Mouse (Mus musculus): ENCODE data around the gene Ap2a1.

Ap2a1 gene

DNA sequence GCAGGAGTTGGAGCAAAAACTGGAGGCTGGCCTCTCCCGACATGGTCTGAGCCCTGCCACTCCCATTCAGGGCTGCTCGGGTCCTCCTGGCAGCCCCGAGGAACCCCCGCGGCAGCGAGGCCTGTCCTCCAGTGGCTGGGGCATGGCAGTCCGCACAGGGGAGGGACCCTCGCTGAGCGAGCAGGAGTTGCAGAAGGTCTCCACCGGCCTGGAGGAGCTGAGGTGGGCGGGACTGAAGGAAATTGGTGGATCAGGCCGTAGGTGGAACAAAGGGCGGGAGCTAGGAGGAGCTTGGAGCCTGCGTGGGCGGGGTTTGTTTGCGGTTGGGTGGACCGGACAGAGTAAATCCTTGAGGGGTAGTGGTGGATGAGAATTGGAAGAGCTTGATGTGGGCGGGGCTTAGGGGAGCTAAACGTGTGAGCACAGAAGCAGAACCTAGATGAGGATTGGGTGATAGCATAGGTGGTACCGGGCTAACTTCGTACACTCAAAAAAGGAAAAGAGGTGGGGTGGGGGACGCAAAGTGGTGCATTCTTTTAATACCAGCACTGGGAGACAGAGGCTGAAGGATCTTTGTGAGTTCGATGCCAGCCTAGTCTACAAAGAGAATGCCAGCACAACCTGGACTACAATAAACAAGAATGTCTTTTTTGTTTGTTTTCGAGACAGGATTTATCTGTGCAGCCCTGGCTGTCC is 23.5 kb upstream of the Ap2a1 start:
- DNase-seq = peak; percentile 96

- peak; percentile 82 to 86 for DNase-seq
Measured at GRCm38 (mm10) chr7:44951960-44952359, 22.7 kb upstream of the Ap2a1 start.

DNA sequence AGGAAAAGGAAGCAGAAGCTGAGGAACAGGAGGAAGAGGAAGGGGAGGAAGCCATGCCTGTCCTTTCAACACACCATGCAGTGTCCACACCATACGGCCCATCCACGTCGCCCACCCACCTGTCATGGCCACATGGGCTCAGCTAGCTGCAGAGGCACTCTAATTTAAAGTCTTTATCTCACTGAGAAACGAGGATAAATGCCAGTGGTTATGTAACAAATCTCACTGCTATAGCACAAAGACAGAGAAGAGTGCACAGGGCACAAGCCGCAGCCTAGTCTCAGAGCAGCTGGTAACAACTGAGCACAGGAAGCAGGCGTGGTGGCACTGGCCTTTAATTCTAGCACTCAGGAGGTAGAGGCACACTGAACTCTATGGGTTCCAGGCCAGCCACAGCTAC is 20.6 kb upstream of the Ap2a1 start:
- no peak for DNase-seq

- DNase-seq = no peak
Measured at GRCm38 (mm10) chr7:44942904-44943303, 13.6 kb upstream of the Ap2a1 start, which contains the start of gene Tsks. Tsks (plus strand) TSS chr7:44943204.

- no peak for DNase-seq
Measured at GRCm38 (mm10) chr7:44938680-44939079, 9.4 kb upstream of the Ap2a1 start.

GRCm38 (mm10) chr7:44928570-44928969 is 726 bp downstream of the Ap2a1 start:
- DNase-seq = no peak

- peak; percentile 34 to 67 for DNase-seq
Measured at GRCm38 (mm10) chr7:44925468-44925867, 3.8 kb downstream of the Ap2a1 start.

- no peak for DNase-seq
Measured at GRCm38 (mm10) chr7:44922530-44922929, 6.8 kb downstream of the Ap2a1 start.

GRCm38 (mm10) chr7:44919127-44919526 is 10.2 kb downstream of the Ap2a1 start:
- DNase-seq = no peak

DNA sequence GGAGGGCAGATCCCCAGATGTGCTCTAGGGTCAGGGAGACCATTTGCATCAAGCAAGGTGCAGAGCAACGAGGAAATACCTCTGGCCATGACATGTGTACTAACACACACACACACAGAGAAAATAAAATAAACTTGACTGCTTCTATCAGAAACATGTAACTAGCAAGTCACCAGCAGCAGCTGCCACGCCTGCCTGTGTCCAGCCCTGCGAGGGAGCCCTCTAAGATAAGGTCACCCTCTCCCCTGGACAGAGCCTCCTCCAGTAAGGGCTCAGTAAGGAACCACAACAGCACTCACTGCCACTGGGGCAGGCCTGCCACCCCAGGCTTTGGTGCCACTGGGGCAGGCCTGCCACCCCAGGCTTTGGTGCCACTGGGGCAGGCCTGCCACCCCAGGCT is 11.1 kb downstream of the Ap2a1 start:
- DNase-seq = no peak

DNA sequence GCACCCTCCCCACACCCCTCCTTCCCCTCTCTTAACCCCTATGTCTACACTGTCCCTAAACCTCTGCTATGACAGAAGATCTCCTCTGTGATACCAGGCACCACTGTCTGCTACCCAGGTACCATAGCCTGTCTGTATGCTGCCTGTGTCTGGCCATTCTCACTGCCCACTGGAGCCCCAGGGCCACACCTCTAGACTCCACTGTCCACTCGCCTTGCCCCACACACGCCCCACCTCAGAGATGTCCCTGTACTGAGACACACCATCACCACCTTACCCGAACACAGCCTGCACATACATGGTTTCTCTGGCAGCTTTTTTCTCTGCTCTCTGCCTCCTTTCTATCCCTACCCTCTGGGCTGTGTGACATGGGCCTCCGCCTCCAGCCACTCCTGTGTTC is 12.4 kb downstream of the Ap2a1 start:
- DNase-seq = no peak

DNA sequence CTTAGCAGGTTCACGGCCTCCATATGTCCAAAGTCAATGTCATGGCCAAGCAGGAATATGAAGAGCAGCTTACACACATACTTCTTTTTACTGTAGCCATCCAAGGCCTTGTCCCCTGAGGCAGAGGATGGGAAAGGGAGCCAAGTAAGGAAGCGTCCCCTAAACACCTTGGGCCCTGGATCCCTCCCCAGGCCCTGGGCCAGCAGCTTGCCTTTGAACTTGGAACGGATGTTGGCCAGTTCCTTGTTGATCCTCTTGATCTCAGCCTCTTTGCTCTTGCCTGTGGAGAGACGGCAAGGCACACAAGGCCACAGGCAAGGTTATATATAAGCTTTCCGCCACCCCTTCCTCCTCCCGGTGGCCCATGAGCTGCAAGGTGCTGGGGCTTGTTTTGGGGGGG is 13.1 kb downstream of the Ap2a1 start:
- DNase-seq = no peak

- DNase-seq = no peak
Measured at GRCm38 (mm10) chr7:44915314-44915713, 14.0 kb downstream of the Ap2a1 start.

DNA sequence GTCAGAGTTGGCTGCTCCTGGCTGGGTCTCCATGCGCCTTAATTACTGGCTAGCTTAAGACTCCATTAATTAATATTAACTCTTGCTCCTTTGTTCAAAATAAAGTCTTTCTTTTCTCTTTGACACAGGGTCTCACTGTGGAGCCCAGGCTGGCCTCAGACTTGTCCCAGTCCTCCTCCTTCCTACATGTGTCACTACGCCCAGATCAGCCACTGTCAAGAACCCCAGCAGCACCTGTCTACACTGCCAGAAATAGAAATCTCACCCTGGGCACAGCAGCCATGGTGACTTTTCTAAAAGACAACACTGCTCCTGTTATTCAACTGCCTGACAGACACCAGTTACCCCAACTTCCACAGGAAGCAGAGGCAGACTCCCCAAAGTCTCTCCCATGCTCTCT is 14.9 kb downstream of the Ap2a1 start:
- no peak for DNase-seq

DNA sequence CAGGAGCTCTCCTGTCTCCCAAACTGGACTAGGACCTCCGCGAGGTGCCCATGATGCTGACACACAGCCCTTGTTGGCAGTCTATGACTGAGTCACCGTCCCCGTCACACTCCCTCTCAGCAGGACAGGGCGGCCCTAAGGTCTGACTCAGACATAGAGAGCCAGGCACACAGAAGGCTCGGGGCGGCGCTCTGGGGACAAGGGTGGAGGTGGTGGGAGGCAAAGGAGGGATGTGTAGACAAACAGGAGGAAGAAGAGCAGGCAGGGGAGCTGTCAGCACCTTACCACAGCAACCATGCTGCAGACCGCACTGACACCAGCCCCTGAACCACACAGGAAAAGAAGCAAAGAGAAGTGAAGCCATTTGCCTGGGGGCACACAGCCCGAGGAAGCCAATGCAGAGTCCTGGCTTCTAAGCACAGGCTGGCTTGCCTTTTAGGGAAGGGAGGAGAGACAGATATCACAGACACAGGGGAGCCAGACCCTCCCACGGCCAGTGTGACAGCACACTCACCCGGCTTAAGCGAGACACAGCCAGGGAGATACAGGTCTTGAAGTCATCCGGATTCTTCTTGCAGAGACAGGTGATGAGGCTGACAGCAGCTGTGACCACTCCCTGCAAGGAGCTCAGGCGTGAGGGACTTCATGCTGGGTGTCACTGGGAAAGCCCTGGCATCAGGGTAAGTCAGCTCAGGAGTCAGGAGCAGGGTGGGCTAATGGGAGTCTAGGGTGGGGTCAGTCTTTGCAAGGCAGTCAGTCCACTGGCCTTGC is 20.4 kb downstream of the Ap2a1 start:
- DNase-seq = no peak

GRCm38 (mm10) chr7:44905430-44905829 is 23.9 kb downstream of the Ap2a1 start:
- DNase-seq = no peak

GRCm38 (mm10) chr7:44901230-44901722 is 28.0 kb downstream of the Ap2a1 start:
- peak in 1 of 2 experiments; percentile 30 for DNase-seq

- DNase-seq = peak in 1 of 2 experiments; percentile 28
Measured at GRCm38 (mm10) chr7:44900632-44901031, 28.7 kb downstream of the Ap2a1 start.

- peak; percentile 57 to 59 for DNase-seq
Measured at GRCm38 (mm10) chr7:44898607-44899006, 30.7 kb downstream of the Ap2a1 start.

GRCm38 (mm10) chr7:44896499-44896898 is 32.8 kb downstream of the Ap2a1 start:
- no peak for DNase-seq

DNA sequence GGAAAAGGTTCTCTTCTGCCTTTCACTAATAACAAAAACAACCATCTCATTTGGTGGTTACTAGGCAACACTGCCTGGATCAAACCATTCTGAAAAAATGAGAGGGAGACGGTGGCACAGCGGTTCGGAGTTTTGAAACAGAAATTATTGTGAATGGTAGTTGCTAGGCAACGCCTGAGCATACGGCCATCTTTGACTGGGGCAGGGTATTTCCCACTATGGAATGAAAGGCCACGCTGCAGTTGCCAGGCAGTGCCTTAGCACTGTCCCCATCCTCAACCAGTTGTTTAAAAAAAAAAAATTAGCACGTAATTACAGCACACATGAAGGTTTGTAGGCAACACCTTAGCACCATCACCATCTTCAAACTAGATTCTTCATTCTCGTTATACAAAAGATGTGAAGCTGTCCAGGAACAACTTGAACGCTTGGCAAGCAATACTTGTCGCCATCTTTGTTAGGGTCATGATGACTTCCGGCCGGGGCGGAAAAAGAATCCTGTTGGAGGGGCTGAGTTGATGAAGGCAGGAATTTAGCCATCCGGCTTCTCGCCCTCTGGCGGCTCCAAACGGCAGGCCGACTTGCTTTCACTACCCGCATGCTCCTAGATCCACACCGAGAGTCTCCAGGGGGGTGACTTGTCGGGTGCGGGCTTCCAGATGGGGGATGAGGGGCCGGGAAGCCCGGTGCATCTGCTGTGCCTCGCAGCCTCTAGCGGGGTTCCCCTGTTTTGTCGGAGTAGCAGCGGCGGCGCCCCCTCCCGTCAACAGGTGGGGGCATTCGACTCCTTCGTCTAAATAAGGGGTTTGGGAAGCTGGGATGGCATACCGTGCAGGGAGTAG is 33.5 kb downstream of the Ap2a1 start, which contains the start of gene Fuz:
TSS of gene Fuz (plus strand) at position 487 of the 842 bp plus-strand sequence.
- peak; percentile 91 to 93 for DNase-seq

DNA sequence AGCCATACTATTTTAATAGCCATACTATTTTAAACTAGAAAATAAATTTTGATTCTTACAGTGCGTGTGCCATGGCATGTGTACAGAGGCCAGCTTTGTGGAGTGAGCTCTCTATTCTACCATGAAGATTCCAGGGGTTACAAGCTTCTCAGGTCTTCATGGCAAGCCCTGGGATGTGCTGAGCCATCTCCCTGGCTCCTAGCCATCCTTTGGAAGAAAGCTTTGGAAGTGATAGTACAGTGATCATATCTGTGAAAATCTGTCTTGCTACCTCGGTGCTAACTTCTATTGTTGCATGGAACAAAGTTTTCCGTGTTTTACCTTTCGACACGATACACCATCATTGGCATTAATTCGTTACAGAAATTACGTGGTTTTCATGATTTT is 34.1 kb downstream of the Ap2a1 start:
- no peak for DNase-seq

DNA sequence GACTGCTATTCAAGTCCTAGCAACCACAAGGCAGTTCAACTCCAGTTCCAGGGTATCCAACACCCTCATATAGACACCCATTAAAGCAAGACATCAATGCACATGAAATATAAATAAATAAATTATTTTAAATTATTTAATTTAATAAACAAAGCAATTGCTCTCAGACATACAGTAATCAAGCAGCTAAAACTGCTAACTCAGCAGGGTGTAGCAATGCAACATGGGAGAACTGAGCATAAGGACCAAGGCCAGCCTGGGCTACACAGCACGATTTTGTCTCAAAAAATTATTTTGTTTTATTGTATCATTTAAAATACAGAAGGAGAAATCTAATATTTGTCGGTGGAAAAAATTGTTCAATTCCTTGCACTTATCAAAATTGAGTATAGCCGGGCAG is 35.1 kb downstream of the Ap2a1 start:
- no peak for DNase-seq
